Mouse (Mus musculus) CH12F3 (cell line): ENCODE data around the gene Rgs7bp.
"Not testable (repeated sequence)": the region's sequence is repeated elsewhere in the genome, so short reads cannot be mapped to it uniquely, and the experiment has no call there.

Experiments used
- in situ Hi-C: fragments of 300-500 bp; cut with MboI; formaldehyde crosslinking; loops from 2 replicates; pipeline ENCODE4 v1.14.3; 2020; ENCODE audit warnings: low sequenced_read_pairs

Gene Rgs7bp

GRCm38 (mm10) chr13:104938966-104939593, 115.7 kb downstream of the Rgs7bp start:
- in situ Hi-C loops: loop anchor here (10.0 to 25.0 kb wide), 2 partner anchors 124 to 677 kb away; partner anchors contain the start of gene Cwc27

GRCm38 (mm10) chr13:104937759-104938158, 117.0 kb downstream of the Rgs7bp start:
- in situ Hi-C loops: loop anchor here (10.0 to 25.0 kb wide), 2 partner anchors 123 to 675 kb away; partner anchors contain the start of gene Cwc27

DNA sequence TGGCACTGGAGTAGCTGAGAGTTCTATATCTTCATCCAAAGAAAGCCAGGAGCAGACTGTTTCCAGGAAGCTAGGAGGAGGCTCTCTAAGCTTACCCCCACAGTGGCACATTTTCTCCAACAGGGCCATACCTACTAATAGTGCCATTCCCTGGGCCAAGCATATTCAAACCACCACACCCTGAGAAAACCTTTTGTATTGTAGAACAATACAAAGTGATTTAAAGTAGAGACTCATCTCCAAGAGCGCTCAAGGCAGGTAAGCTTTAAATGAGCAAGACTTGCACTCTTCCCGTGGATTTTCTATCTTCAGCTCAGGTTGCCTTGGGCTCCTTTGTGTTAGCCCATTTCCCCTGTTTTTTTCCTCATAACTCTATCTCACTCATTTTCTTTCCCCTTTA, 118.1 kb downstream of the Rgs7bp start:
- in situ Hi-C loops: loop anchor here (10.0 to 25.0 kb wide), 2 partner anchors 122 to 674 kb away; partner anchors contain the start of gene Cwc27

DNA sequence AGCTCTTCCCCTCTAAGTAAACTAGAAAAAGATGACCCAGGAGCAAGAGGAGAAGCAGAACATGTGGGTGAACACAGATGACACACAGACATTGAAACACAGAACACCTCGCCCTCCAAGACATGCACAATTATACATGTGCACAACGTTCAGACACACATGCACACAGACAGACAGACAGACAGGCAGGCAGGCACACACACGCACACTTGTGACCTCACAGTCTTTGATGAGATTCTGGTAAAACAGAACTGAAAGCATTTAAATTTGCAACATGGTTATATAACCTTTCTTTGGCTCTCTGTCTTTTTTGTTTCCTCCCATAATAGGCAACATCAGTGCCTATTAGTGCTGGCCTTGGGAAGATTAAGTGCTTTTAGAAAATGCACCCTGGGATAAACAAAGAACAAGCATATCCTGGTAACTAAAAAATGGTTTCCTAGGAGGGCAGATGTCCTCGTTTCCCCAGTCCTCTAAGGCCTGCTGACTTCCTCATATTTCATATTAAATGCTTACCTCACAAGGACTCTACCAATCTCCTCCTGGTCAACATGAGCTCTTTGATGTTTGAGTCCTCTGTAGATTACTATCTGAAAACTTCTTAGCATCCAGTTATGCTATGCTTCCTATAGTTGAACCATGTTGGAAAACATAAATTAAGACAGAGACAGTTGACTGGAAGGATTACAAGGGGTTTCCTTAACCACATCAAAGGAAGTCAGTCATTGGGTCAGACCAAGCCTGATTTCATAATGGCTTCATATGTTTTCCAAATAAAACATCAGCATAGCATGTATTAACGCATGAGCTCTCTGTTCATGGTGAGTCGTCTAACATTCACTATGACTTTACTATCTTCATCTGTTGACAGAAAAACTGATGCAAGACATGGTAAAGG, 122.8 kb downstream of the Rgs7bp start:
- in situ Hi-C loops: loop anchor here (10.0 to 25.0 kb wide), 2 partner anchors 117 to 670 kb away; partner anchors contain the start of gene Cwc27

DNA sequence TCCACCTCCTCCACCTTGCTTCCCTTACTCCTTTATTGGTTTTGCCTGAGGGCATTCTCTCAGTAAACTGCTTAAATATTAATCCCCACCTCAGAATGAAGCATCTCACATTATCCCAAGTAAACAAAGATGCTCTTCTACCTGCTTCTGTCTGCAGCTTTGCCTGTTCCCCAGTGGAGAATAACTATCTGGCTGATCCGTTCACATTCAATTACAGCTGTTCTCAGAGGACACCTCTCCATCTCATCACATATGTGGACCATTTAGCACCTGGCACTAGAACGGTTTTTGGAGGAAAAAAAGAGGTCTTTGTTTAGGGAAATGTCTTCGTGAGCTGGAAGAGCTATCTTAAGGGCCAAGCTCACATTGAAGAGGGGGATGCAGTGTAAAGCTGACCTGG, 123.9 kb downstream of the Rgs7bp start:
- in situ Hi-C loops: loop anchor here (10.0 to 25.0 kb wide), 2 partner anchors 116 to 669 kb away; partner anchors contain the start of gene Cwc27

DNA sequence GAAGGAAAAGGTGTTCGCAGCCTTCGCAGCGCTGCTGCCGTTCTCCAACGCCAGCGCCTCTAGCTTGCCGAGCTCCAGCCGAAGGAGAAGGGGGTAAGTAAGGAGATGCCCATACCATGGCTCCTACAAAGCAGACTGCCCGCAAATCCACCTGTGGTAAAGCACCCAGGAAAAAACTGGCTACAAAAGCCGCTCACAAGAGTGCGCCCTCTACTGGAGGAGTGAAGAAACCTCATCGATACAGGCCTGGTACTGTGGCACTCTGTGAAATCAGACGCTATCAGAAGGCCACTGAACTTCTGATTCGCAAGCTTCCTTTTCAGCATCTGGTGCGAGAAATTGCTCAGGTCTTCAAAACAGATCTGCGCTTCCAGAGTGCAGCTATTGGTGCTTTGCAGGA, 136.1 kb downstream of the Rgs7bp start:
- in situ Hi-C loops: no loop called here

DNA sequence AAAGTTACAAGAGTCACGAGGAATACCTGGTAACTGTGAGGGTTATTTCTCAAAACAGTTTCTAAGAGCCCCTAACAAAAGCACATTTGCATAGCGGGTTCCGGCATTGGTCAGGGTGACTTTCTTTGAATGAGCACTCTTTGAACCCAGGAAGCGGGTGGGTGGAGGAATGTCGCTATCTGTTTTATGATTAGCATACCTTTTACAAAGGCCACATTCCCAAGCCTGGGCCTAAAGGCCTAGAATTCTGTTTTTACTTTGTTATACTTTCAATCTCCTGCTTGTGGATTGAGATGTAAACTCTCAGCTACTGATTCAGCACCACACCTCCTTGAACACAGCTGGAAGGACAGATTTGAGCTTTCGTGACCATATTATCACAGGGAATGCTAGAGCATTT, 138.0 kb downstream of the Rgs7bp start:
- in situ Hi-C loops: not testable (repeated sequence)

DNA sequence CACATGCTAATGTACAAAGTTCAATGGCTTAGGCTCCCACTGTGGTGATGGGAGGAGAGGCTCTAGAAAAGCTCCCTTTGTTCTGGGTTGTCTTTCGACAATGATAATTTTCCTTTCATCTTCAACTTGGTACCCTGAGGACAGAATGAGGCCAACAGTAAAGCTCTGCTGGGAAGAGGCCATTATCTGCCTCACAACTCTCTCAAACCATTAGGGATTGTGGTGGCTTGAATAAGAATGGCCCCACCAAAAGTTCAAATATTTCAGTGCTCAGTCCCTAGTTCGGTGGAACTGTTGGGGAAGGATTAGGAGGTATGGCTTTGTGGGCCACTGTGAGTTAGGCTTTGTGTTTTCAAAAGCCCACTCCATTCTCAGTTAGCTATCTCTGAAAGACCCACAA, 138.6 kb downstream of the Rgs7bp start:
- in situ Hi-C loops: no loop called here

DNA sequence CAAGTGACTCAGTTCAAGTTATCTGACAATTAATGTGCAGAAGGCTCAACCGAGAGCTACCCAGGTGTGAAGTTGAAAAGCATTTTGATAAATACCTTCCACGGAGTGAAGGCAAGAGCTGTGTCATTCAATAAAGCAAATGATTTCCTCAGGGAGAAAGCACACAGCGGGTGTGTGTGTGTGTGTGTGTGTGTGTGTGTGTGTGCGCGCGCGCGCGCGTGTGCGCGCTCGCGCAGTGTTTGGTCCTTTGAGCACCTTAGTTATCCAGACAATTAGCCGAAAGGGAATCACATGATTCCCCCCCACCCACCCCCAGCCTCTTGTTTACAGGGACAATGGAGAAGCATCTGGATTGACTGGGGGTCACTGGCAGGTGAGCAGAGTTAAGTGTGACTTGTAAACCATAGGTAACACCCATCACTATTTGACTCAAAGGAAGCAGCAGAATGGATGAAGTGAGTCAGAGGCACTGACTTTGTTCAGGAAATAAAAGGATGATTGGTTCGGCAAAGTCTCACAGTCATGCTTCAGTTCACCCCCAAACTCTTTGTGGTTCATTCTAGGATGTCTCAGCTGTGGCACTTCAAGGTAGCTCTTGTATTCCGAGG, 140.3 kb downstream of the Rgs7bp start:
- in situ Hi-C loops: no loop called here

- in situ Hi-C loops: not testable (repeated sequence)
These were observed 143.1 kb downstream of the Rgs7bp start for GRCm38 (mm10) chr13:104911626-104912025.

GRCm38 (mm10) chr13:104911006-104911405, 143.7 kb downstream of the Rgs7bp start:
- in situ Hi-C loops: not testable (repeated sequence)

DNA sequence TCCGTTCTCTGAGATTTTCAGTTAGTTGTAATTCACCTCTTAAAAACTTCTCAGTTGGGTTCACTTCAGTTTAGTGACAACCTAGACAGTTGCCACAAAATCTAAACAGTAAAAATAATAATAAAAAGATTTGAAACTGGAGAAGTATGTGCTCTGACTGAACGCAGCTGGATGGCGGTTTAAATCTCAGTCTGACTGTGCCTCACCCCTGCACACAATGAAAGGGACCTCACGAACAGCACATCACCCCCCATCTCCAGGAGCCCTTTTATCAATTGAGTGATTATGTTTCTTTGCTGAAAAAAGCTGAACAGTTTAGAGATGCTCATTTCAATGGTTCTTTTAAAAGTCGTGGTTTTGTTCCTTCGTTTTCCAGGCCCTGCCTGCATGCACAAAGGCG, 146.0 kb downstream of the Rgs7bp start:
- in situ Hi-C loops: no loop called here
